Mouse (Mus musculus) layer of hippocampus, postnatal 14 days (tissue): ENCODE measurements around the gene Igdcc3. TPM values are rescaled to one million over a fixed set of nuclear protein-coding genes. Genes with fewer than 3 reads are reported as not detected.
"Not testable (repeated sequence)": the region's sequence is repeated elsewhere in the genome, so short reads cannot be mapped to it uniquely, and the experiment has no call there.

ENCODE experiments used
- DNase-seq, 2 experiments: peaks; one replicate each; pipeline ENCODE4 v3.0.0; 2021 to 2022; ENCODE audit warnings: low spot score in 2 of 2, mixed read lengths in 1 of 2
- total RNA-seq, 2 experiments: library from RNA; stranded (reverse); gene quantifications; 2 replicates each; pipeline ENCODE4 v1.2.3; 2021

The Igdcc3 gene
- total RNA-seq, 2 experiments from 2014 or later = 5.3 to 6.1 TPM

- DNase-seq = no peak
Measured at GRCm38 (mm10) chr9:65201021-65201380, 60.0 kb downstream of the Igdcc3 start.

- DNase-seq = peak; percentile 83 to 89
Measured at GRCm38 (mm10) chr9:65201381-65202164, 60.6 kb downstream of the Igdcc3 start.

DNA sequence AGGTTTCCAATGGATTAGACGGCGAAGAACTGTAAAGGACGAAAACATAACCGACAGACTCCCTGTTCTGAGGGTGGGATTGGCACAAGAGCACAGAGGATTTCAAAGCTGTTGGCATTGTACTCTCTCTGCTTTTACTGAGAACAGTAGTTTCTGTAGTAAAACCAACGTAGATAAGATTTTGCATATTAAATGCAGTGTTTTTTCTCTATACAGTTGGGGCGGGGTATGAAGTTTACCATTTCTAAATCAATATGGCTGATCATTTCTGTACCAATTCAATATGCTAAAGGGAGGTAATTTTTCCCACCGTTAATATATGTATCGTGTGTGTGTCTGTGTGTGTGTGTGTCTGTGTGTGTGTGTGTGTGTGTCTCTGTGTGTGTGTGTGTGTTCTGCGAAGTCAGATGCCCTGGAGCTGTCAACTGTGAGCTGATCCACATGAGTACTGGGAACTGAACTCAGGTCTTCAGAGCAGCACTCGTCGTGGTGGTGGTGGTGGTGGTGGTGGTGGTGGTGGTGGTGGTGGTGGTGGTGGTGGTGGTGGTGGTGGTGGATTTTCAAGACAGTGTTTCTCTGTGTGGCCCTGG, 61.3 kb downstream of the Igdcc3 start:
- DNase-seq = no peak

- no peak for DNase-seq
Measured at GRCm38 (mm10) chr9:65205049-65205815, 64.2 kb downstream of the Igdcc3 start.

- DNase-seq = not testable (repeated sequence)
Measured at GRCm38 (mm10) chr9:65207041-65207815, 66.2 kb downstream of the Igdcc3 start.

- no peak for DNase-seq
Measured at GRCm38 (mm10) chr9:65208293-65209179, 67.5 kb downstream of the Igdcc3 start.

DNA sequence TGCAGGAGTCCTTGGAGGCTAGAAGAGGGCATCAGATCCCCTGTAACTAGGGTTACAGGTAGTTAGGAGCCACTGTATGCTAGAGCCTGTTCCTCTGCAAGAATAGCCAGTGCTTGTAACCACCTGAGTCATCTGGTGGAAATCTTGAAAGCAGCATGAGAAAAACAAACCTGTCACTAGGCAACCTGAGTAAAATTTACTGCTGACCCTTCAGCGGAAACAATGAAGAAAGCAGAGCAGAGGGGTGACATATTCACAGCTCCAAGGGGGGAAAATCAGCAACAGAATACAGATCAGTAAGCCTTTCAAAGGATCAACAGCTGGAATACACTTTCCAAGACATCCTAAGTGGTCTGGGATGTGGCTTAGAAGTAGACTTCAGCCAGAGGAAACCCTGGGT, 70.6 kb downstream of the Igdcc3 start:
- no peak for DNase-seq

DNA sequence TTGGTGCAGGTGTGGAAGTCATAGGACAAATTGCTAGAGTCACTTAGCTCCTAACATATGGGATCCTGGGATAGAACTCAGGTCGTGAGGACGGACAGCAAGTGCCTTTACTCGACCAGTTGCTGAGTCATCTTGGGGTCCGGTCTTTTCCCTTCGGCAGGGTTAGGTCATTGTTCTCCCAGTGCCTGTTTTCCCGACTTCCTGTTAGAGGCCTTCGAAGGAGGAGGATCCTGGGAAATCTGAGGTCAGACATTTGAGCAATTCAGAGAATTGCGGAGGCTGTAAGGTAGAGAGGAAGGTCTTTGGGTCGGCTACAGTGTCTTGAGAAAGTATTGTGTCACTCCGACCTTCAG, 73.4 kb downstream of the Igdcc3 start:
- DNase-seq = no peak

- DNase-seq = peak; percentile 83 to 88
Measured at GRCm38 (mm10) chr9:65214778-65215493, 73.9 kb downstream of the Igdcc3 start.

DNA sequence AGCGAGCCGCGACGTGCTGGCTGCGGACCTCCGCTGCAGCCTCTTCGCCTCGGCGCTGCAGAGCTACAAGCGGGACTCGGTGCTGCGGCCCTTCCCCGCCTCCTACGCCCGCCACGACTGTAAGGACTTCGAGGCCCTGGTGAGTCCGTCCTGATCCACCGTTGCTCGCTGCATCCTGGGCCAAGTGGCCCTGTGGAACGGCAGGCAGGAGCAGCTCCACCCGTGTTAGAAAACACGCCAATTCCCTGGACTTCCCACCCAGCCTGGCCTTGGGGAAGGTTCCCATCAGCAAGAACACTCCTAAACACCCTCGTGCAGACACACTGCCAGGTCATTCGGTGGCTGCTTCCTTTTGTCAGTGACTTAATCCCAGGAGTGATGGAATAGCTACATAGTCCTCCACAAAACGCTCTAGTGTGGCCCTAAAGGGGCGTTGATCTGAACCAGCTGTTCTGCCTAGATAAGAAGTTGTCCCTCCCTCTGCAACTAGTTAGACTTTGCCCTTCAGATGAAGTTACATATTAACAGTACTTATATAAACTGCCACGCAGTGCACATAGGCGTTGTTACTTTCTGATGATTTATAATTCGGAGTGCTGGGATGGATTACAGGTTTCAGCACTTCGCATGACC, 74.6 kb downstream of the Igdcc3 start:
- no peak for DNase-seq

- no peak for DNase-seq
Measured at GRCm38 (mm10) chr9:65216972-65217371, 76.0 kb downstream of the Igdcc3 start.

- DNase-seq = no peak
Measured at GRCm38 (mm10) chr9:65217661-65218060, 76.7 kb downstream of the Igdcc3 start.

GRCm38 (mm10) chr9:65218916-65219315, 77.9 kb downstream of the Igdcc3 start:
- DNase-seq = no peak

- DNase-seq = not testable (repeated sequence)
Measured at GRCm38 (mm10) chr9:65220398-65220797, 79.4 kb downstream of the Igdcc3 start.

GRCm38 (mm10) chr9:65223927-65224326, 82.9 kb downstream of the Igdcc3 start:
- DNase-seq = no peak

- DNase-seq = peak; percentile 31 to 46
Measured at GRCm38 (mm10) chr9:65225795-65226194, 84.8 kb downstream of the Igdcc3 start.

GRCm38 (mm10) chr9:65230250-65230649, 89.3 kb downstream of the Igdcc3 start:
- DNase-seq = no peak

DNA sequence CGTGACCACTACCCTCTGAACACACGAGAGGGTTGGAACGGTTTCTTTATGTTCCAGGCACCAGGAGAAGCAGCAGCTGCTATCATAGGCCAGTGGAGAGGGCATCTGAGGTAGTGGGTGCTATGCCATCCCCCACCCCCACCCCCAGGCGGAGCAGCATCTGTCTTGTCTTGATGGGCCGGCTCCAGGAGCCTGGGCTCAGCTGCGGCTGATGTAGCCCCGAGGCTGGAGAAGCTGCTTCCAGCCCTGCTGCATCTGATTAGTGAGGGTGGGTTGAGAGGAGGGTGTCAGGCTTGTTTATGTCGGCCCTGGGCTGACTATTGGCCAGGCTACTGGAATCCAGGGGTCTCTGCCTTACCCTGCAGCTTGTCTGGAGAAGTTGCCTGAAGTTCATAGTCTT, 90.3 kb downstream of the Igdcc3 start:
- DNase-seq = no peak
